Mouse (Mus musculus): ENCODE data around the gene Metrn.
A peak's percentile ranks its signal among the peaks of the same experiment; 100 is the strongest.

Gene Metrn

GRCm38 (mm10) chr17:25796951-25797369 lies at the start of gene Metrn:
TSS of gene Metrn (minus strand) at chr17:25797136.
- DNase-seq (ENCODE audit: inconsistent ontology term) = peak; percentile 94

GRCm38 (mm10) chr17:25844396-25844901 lies 47.5 kb upstream of the Metrn start, which contains the start of gene Rhot2:
TSS of gene Rhot2 (minus strand) at chr17:25844851.
- DNase-seq (ENCODE audit: inconsistent ontology term) = peak; percentile 96

- no peak for DNase-seq (ENCODE audit: inconsistent ontology term)
These were observed 46.9 kb upstream of the Metrn start for GRCm38 (mm10) chr17:25843636-25844395.

- no peak for DNase-seq (ENCODE audit: inconsistent ontology term)
These were observed 46.2 kb upstream of the Metrn start for GRCm38 (mm10) chr17:25843122-25843521.

GRCm38 (mm10) chr17:25842509-25842908 lies 45.6 kb upstream of the Metrn start:
- no peak for DNase-seq (ENCODE audit: inconsistent ontology term)

- DNase-seq (ENCODE audit: inconsistent ontology term) = no peak
These were observed 44.4 kb upstream of the Metrn start, which contains the start of gene Gm20683 for GRCm38 (mm10) chr17:25841117-25841880. TSS of gene Gm20683 (minus strand) at chr17:25841763.

GRCm38 (mm10) chr17:25840519-25840918 lies 43.6 kb upstream of the Metrn start:
- DNase-seq (ENCODE audit: inconsistent ontology term) = no peak

GRCm38 (mm10) chr17:25839455-25840235 lies 42.7 kb upstream of the Metrn start:
- no peak for DNase-seq (ENCODE audit: inconsistent ontology term)

- DNase-seq (ENCODE audit: inconsistent ontology term) = no peak
These were observed 42.0 kb upstream of the Metrn start for GRCm38 (mm10) chr17:25838904-25839303.

- peak; percentile 48 for DNase-seq (ENCODE audit: inconsistent ontology term)
These were observed 40.6 kb upstream of the Metrn start for GRCm38 (mm10) chr17:25837533-25837932.

- DNase-seq (ENCODE audit: inconsistent ontology term) = peak; percentile 82
These were observed 40.1 kb upstream of the Metrn start, which contains the start of gene Rhbdl1 for GRCm38 (mm10) chr17:25837076-25837410. TSS of gene Rhbdl1 (minus strand) at chr17:25837295.

- peak; percentile 32 for DNase-seq (ENCODE audit: inconsistent ontology term)
These were observed 39.6 kb upstream of the Metrn start for GRCm38 (mm10) chr17:25836397-25837075.

GRCm38 (mm10) chr17:25835816-25836215 lies 38.9 kb upstream of the Metrn start:
- DNase-seq (ENCODE audit: inconsistent ontology term) = no peak

- no peak for DNase-seq (ENCODE audit: inconsistent ontology term)
These were observed 38.4 kb upstream of the Metrn start for GRCm38 (mm10) chr17:25835301-25835700.

GRCm38 (mm10) chr17:25834595-25835222 lies 37.8 kb upstream of the Metrn start:
- no peak for DNase-seq (ENCODE audit: inconsistent ontology term)

GRCm38 (mm10) chr17:25833961-25834594 lies 37.1 kb upstream of the Metrn start:
- no peak for DNase-seq (ENCODE audit: inconsistent ontology term)

GRCm38 (mm10) chr17:25833291-25833663 lies 36.3 kb upstream of the Metrn start, which contains the start of gene Stub1:
TSS of gene Stub1 (minus strand) at chr17:25833404.
- DNase-seq (ENCODE audit: inconsistent ontology term) = peak; percentile 95

GRCm38 (mm10) chr17:25832436-25833290 lies 35.7 kb upstream of the Metrn start:
- peak; percentile 100 for DNase-seq (ENCODE audit: inconsistent ontology term)

All from Muller cell, postnatal 12 days (primary cell).